Mouse (Mus musculus): ENCODE measurements around the gene Gps2. TPM values are rescaled to one million over a fixed set of nuclear protein-coding genes. Genes with fewer than 3 reads are reported as not detected.

Gps2 gene
- polyA plus RNA-seq, 1 experiment, result 112 TPM

DNA sequence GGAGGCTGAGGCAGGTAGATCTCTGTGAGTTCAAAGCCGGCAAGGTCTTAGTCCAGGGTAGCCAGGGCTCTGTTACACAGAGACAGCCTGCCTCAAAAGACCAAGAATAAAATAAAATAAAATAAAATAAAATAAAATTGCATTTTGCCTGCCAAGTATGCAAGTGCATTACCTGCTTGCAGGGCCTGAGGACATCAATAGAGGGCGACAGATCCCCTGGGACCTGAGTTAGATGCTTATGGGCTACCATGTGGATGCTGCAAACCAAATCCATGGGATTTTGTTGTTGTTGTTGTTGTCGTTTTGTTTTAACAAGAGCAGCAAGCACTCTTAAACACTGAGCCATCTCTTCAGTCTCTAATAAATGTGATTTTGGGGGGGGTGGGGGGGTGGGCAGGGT lies 18.6 kb downstream of the Gps2 start:
- TF ChIP-seq CTCF (IDR thresholded peaks at IDR 0.05; ENCODE audit: insufficient read depth, low read length) (peak; percentile 33; the same call in 1 of the 2 replicates), POLR2A (IDR thresholded peaks at IDR 0.05; ENCODE audit: borderline replicate concordance, extremely low read depth, low read depth, low read length) (no peak)
- no peak for DNase-seq
- 36% methylated on average over 3 of the region's 3 CpGs for WGBS
- Histone ChIP-seq H3K4me1 (ENCODE audit: control insufficient read depth, insufficient read depth, low read length) (peaks cover 4% of the 10 kb centered on the region), H3K4me3 (replicated peaks; ENCODE audit: extremely low read depth, low read depth, low read length) (no peak overlapping the region)

- DNase-seq, result no peak
- TF ChIP-seq POLR2A (IDR thresholded peaks at IDR 0.05; ENCODE audit: borderline replicate concordance, extremely low read depth, low read depth, low read length), result no peak
- no peak for TF ChIP-seq CTCF (IDR thresholded peaks at IDR 0.05; ENCODE audit: insufficient read depth, low read length)
- WGBS, result 57% methylated on average over 4 of the region's 4 CpGs
- H3K4me3 ChIP-seq (replicated peaks; ENCODE audit: extremely low read depth, low read depth, low read length), result no peak overlapping the region
- peaks cover 4% of the 10 kb centered on the region for H3K4me1 ChIP-seq (ENCODE audit: control insufficient read depth, insufficient read depth, low read length)
Measured at GRCm38 (mm10) chr11:69933066-69933465, 19.4 kb downstream of the Gps2 start.

DNA sequence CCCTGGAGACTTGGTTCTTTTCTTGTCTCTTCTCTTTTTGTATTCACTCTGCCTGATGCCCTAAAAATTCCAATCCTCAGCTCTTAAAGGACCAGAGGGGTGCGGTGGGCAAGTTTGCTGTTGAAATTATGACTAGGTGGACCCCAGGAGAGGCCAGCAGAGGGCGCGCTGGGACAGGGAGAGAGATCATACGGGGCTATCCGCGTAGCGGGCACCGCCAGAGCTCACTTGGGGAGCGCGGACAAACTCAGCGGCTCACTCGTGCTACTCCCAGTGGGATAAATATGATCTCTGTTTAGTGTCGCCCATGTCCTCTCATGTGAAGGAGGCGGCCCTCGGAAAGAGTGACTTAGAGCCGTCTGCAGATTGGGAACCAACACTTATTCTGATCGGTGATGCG lies 20.5 kb downstream of the Gps2 start:
- under 1% methylated on average over 18 of the region's 18 CpGs for WGBS
- DNase-seq, result peak; percentile 94
- TF ChIP-seq CTCF (IDR thresholded peaks at IDR 0.05; ENCODE audit: insufficient read depth, low read length) (peak; percentile 76), POLR2A (IDR thresholded peaks at IDR 0.05; ENCODE audit: borderline replicate concordance, extremely low read depth, low read depth, low read length) (no peak)
- Histone ChIP-seq H3K4me1 (ENCODE audit: control insufficient read depth, insufficient read depth, low read length) (peaks cover 4% of the 10 kb centered on the region), H3K4me3 (replicated peaks; ENCODE audit: extremely low read depth, low read depth, low read length) (no peak overlapping the region)

DNA sequence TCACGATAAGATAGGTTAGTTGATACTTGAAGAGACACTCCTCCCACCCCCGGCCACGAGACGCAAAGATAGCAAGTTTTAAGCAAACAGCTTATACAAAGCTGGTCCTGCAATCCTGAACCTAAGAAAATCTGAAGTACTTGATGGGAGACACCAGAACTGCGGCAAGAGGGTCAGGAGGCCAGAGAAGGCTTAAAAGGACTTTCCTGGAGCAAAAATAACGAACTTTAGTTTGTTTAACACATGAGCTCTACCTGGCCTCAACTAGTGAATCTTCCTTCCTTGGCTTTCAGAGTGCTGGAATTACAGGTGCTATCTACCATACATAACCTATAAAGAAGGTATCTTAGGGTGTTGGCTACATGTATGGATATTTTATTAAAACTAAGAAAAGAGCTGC lies 21.0 kb downstream of the Gps2 start:
- WGBS, result 14% methylated on average over 6 of the region's 6 CpGs
- no peak for TF ChIP-seq CTCF (IDR thresholded peaks at IDR 0.05; ENCODE audit: insufficient read depth, low read length)
- no peak for TF ChIP-seq POLR2A (IDR thresholded peaks at IDR 0.05; ENCODE audit: borderline replicate concordance, extremely low read depth, low read depth, low read length)
- peaks cover 4% of the 10 kb centered on the region for H3K4me1 ChIP-seq (ENCODE audit: control insufficient read depth, insufficient read depth, low read length)
- no peak overlapping the region for H3K4me3 ChIP-seq (replicated peaks; ENCODE audit: extremely low read depth, low read depth, low read length)
- DNase-seq, result no peak

DNA sequence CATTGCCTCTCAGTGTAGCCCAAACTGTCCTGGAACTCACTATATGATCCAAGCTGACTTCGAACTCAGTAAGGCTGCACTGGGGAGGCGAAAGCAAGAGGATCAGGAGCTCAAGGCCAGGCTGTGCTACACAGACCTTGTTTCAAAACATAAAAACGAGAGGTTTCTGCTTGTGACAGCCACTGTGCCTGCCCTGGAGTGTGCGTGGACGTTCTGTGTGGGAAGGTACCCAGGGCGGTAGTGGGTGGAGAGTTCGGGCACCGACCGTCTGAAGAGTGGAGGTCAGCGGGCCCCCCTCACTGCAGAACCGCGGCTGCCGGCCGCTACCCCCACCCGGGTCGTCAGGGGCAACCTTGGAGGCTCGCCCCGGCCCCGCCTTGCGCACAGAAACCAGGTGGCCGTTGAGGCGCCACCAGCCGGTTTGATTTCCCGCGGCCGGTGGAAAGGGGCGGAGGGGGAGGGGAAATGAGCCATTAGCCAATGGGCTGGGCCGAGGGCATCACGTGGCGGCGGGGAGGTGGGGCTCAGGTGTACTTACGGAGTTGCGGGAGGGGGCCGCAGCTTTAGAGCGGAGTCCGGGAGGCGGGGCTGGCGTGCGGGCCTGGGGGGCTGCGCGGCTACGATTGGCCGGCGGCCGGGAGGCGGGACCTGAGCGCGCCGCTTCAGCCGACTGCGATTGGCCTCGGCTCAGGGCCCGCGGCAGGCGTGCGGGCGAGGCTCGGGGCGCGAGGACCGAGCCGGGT lies 21.6 kb downstream of the Gps2 start, which contains the start of gene Ybx2:
Gene Ybx2 (plus strand): TSS at position 660 of the 743 bp plus-strand sequence.
- TF ChIP-seq POLR2A (IDR thresholded peaks at IDR 0.05; ENCODE audit: borderline replicate concordance, extremely low read depth, low read depth, low read length) (no peak), CTCF (IDR thresholded peaks at IDR 0.05; ENCODE audit: insufficient read depth, low read length) (no peak)
- H3K4me3 ChIP-seq (replicated peaks; ENCODE audit: extremely low read depth, low read depth, low read length), result peak within 1 kb of the TSS; percentile 14
- peaks cover 4% of the 10 kb centered on the region for H3K4me1 ChIP-seq (ENCODE audit: control insufficient read depth, insufficient read depth, low read length)
- DNase-seq, result peak; percentile 85
- 2% methylated on average over 62 of the region's 62 CpGs for WGBS

DNA sequence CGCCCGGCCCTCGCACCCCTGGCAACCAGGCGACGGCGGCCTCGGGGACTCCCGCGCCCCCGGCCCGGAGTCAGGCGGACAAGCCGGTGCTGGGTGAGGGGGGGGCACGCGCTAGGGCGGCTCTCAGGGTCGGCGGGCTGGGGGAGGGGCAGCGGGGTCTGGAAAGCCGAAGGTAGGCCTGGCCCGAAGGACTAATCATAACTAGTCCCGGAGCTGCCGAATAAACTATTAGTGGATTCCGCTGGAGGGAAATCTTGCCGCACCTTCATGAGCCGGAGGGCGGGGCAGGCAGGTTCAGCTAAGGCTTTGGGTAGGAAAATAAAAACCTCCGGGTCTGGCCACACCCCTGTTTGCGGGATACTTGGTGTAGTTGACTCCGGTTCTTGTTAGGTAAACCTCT lies 22.5 kb downstream of the Gps2 start:
- WGBS, result 2% methylated on average over 29 of the region's 30 CpGs
- H3K4me1 ChIP-seq (ENCODE audit: control insufficient read depth, insufficient read depth, low read length), result peaks cover 4% of the 10 kb centered on the region
- no peak overlapping the region for H3K4me3 ChIP-seq (replicated peaks; ENCODE audit: extremely low read depth, low read depth, low read length)
- DNase-seq, result no peak
- TF ChIP-seq POLR2A (IDR thresholded peaks at IDR 0.05; ENCODE audit: borderline replicate concordance, extremely low read depth, low read depth, low read length), result no peak
- no peak for TF ChIP-seq CTCF (IDR thresholded peaks at IDR 0.05; ENCODE audit: insufficient read depth, low read length)

- no peak for DNase-seq
- H3K4me3 ChIP-seq (replicated peaks; ENCODE audit: extremely low read depth, low read depth, low read length), result no peak overlapping the region
Measured at GRCm38 (mm10) chr11:69936714-69937347, 23.1 kb downstream of the Gps2 start.

DNA sequence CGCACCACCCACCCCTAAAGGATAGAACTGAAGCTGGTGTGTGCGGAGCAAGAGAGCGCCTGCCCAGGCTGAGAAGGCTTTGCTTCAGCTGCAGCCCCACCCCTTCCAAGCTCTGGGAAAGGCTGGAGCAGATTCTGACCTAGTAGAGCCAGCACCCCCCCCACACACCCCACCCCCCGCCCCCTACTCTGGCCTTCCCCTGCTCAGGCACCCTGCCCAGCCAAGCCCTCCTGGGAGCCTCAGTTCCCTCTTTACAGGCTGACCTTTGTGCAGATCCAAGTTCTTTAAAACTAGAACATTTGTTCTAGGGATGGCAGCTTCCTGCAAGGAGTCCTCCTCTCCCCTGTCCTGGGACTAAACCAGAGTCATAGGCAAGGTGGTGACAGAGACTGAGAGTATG lies 23.7 kb downstream of the Gps2 start:
- H3K4me3 ChIP-seq (replicated peaks; ENCODE audit: extremely low read depth, low read depth, low read length), result no peak overlapping the region
- DNase-seq, result no peak
- 39% methylated on average over 4 of the region's 4 CpGs for WGBS
- H3K4me1 ChIP-seq (ENCODE audit: control insufficient read depth, insufficient read depth, low read length), result peaks cover 4% of the 10 kb centered on the region
- TF ChIP-seq POLR2A (IDR thresholded peaks at IDR 0.05; ENCODE audit: borderline replicate concordance, extremely low read depth, low read depth, low read length) (no peak), CTCF (IDR thresholded peaks at IDR 0.05; ENCODE audit: insufficient read depth, low read length) (no peak)

More at GRCm38 (mm10) chr11:69936714-69937347, 23.1 kb downstream of the Gps2 start:
- H3K4me1 ChIP-seq (ENCODE audit: control insufficient read depth, insufficient read depth, low read length), result peaks cover 4% of the 10 kb centered on the region
- WGBS, result 31% methylated on average over 9 of the region's 9 CpGs
- TF ChIP-seq CTCF (IDR thresholded peaks at IDR 0.05; ENCODE audit: insufficient read depth, low read length), result no peak
- TF ChIP-seq POLR2A (IDR thresholded peaks at IDR 0.05; ENCODE audit: borderline replicate concordance, extremely low read depth, low read depth, low read length), result no peak

- no peak for DNase-seq
- peaks cover 4% of the 10 kb centered on the region for H3K4me1 ChIP-seq (ENCODE audit: control insufficient read depth, insufficient read depth, low read length)
- no peak for TF ChIP-seq CTCF (IDR thresholded peaks at IDR 0.05; ENCODE audit: insufficient read depth, low read length)
- no peak for TF ChIP-seq POLR2A (IDR thresholded peaks at IDR 0.05; ENCODE audit: borderline replicate concordance, extremely low read depth, low read depth, low read length)
- H3K4me3 ChIP-seq (replicated peaks; ENCODE audit: extremely low read depth, low read depth, low read length), result no peak overlapping the region
- 80% methylated on average over 5 of the region's 5 CpGs for WGBS
Measured at GRCm38 (mm10) chr11:69937834-69938233, 24.1 kb downstream of the Gps2 start.

Data from lung, adult 2 months (tissue).